Mouse (Mus musculus) brain, embryonic 14.5 days (tissue): ENCODE measurements at regions not wholly inside any gene's neighbourhood (a gene's known extent, or its start where the extent isn't known, plus 50 kb on each side); places are given as distances from the start of the nearest gene placed in this dataset.

Experiments
- CTCF ChIP-seq: fragments of 200-500 bp; IDR thresholded peaks from 2 replicates; pipeline ENCODE4 v1.5.1; 2012; ENCODE audit warnings: inconsistent platforms, mild to moderate bottlenecking, moderate library complexity, borderline replicate concordance; ENCODE audit not compliant: insufficient read depth, insufficient read length; ENCODE audit errors: extremely low read depth
- POLR2A ChIP-seq: fragments of 200-500 bp; IDR thresholded peaks from 2 replicates; pipeline ENCODE4 v1.6.1; 2012; ENCODE audit warnings: mild to moderate bottlenecking, inconsistent platforms, borderline replicate concordance; ENCODE audit not compliant: poor library complexity, insufficient read depth, insufficient read length, severe bottlenecking; ENCODE audit errors: extremely low read depth

DNA sequence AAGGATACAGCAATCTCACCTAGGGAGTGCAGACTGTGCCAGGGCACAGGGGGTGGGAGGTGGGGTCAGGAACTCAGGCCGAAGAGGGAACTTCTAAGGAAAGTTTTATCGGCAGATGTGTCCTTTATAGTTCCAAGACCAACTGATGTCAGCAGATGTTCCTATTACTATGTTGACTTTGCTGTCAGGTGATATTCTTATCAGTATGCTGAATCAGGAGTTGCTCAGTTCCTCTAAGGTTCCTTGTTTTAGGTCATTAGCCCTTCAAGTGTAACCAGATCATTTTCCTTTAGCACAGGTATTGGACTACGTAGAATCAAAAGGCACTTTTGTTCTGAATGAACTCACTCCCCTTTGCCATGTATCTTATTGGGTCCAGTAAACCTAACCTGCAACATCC is 101.6 kb upstream of the Ccser1 start:
- TF ChIP-seq CTCF (no peak), POLR2A (no peak)
